Mouse (Mus musculus) thymus, adult 2 months (tissue): Measurements from ENCODE around the gene Pappa2.

ENCODE experiments used
- CTCF ChIP-seq: fragments of 200-500 bp; IDR thresholded peaks from 2 replicates; pipeline ENCODE4 v1.5.1; 2012; ENCODE audit warnings: mild to moderate bottlenecking, control low read depth, low read length, moderate library complexity, borderline replicate concordance; ENCODE audit not compliant: control insufficient read depth, poor library complexity, insufficient read depth; ENCODE audit errors: extremely low read depth
- POLR2A ChIP-seq: fragments of 200-500 bp; IDR thresholded peaks from 2 replicates; pipeline ENCODE4 v1.6.1; 2012; ENCODE audit warnings: mild to moderate bottlenecking, low read length, control low read depth, moderate library complexity; ENCODE audit not compliant: control insufficient read depth, poor library complexity, insufficient read depth; ENCODE audit errors: extremely low read depth

DNA sequence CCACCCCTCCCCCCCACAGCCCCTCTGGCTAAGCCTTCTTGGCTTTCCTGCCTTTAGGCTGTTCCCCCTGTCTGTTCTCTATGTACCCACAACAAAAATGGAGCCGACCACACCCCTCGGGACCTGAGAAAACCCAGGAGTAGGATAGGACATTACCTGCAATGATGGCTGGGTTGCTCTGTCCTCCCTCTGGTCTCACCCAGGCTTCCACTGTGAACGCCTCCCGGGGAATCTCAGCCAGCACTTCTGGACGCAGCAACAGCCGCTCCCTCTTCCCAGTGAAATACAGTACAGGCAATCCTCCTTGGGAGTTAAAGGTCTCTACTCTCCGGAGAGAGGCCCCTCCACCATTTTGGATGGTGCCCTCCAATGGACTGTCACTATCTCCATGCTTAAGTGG is 23.9 kb downstream of the Pappa2 start:
- TF ChIP-seq POLR2A (no peak), CTCF (no peak)
